Mouse (Mus musculus): ENCODE data around the gene Actg1. TPM values are rescaled to one million over a fixed set of nuclear protein-coding genes. Genes with fewer than 3 reads are reported as not detected.
"Not testable (repeated sequence)": the region's sequence is repeated elsewhere in the genome, so short reads cannot be mapped to it uniquely, and the experiment has no call there.

Gene Actg1
- polyA plus RNA-seq, 1 experiment from 2014 or later: 463 TPM

DNA sequence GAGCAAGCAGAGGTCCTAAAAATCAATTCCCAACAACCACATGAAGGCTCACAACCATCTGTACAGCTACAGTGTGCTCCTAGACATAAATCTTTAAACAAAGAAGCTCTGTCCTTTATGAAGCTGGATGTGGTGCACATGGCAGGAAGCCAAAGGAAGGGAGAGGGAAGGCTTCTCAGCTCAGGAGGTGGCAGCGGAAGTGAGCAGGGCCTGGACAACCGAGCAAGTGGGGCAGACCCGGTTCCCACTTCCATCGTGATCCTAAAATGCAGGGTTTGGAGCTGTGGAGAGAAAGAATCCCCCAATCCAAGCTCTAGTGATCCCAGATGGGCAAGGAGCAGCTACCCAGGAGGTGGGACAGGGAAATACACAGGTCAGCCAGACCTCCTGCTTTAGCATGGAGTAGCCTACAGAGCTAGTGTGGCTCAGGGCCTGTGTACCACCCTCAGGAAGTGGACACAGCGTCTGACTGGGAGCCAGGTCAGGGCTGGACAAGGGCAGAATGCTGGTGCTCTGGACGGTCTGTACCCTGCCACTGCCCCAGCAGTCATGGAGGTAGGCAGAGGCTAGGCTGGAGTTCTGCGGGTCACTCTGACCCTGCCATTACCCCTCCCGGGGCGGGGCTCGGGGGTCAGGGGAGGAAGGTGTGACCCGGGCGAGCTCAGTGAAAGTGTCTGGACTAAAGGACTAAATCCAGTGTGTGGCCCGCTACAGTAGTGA, 4.4 kb upstream of the Actg1 start:
- Histone ChIP-seq H3K9me3 (ENCODE audit: low read length) (no peaks in the 10 kb centered on the region), H3K27me3 (ENCODE audit: insufficient read depth, low read length) (no peaks in the 10 kb centered on the region), H3K4me3 (ENCODE audit: low read depth, low read length) (no peak overlapping the region), H3K4me2 (ENCODE audit: low read depth, low read length) (peak overlapping the region; percentile 71), H3K4me1 (ENCODE audit: insufficient read depth) (peaks cover 65% of the 10 kb centered on the region), H3K9ac (replicated peaks) (peak overlapping the region; percentile 27; the same call in 1 of the 2 replicates), H3K36me3 (replicated peaks; ENCODE audit: insufficient read depth, low read length) (no peaks in the 10 kb centered on the region), H3K27ac (ENCODE audit: low read depth) (peak overlapping the region; percentile 79)
- TF ChIP-seq CTCF (IDR thresholded peaks at IDR 0.05; ENCODE audit: low read depth) (no peak), EP300 (IDR thresholded peaks at IDR 0.05; ENCODE audit: low read depth) (no peak)
- 60% methylated on average over 13 of the region's 13 CpGs for WGBS (ENCODE audit: insufficient replicate concordance)
- DNase-seq (peak; percentile 40), ATAC-seq (no peak)

DNA sequence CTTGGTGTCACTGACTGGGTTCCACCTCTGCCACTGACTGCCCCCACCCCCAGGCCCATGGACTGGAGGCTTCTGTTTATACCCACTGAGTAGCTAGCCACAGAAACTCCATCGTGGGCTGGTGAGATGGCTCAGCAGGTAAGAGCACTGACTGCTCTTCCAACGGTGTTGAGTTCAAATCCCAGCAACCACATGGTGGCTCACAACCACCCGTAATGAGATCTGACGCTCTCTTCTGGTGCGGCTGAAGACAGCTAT, 3.7 kb upstream of the Actg1 start:
- peaks cover 60% of the 10 kb centered on the region for H3K4me1 ChIP-seq (ENCODE audit: insufficient read depth)
- H3K27me3 ChIP-seq (ENCODE audit: insufficient read depth, low read length); DNase-seq; H3K36me3 ChIP-seq (replicated peaks; ENCODE audit: insufficient read depth, low read length); H3K27ac ChIP-seq (ENCODE audit: low read depth); H3K9ac ChIP-seq (replicated peaks); H3K9me3 ChIP-seq (ENCODE audit: low read length); H3K4me2 ChIP-seq (ENCODE audit: low read depth, low read length); ATAC-seq; H3K4me3 ChIP-seq (ENCODE audit: low read depth, low read length): not testable (repeated sequence)
- 83% methylated on average over 5 of the region's 5 CpGs for WGBS (ENCODE audit: insufficient replicate concordance)

DNA sequence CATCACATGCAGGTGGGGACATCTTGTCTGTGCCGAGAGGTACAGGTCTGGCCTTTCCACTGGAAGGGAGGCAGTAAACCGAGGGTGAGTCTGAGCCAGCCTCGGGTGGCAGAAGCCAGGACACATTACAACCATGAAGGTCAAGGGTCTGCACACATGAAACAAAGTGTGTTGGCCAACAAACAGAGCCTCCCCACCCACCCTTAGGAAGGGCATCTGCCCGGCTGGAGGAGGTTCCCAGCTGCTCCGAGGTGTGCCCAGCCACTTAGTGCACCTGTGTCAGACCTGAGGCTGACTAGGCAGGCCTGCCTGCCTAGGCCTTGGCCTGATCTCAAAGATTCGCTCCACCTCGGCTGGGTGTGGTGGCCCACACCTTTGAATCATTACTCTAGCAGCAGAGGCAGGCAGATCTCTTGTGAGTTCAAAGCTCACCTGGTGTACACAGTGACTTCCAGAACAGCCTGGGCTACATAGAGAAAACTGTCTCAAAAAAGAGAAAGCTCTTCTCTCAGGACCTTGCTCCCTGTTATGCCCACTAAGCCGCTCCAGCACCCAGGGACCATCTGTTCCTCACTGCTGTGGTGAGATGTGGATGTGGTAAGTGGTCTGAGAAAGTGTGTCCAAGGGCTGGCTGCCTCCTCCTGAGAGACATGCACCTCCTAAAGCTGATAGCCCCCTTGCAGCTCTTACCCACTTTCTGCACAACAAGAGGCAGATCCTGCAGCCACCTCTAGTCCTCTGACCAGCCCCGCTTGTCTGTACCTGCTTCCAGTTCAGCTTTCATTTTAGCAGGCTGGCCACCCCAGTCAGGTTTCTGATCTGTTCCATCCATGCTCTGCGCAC, 3.1 kb upstream of the Actg1 start:
- no peaks in the 10 kb centered on the region for H3K27me3 ChIP-seq (ENCODE audit: insufficient read depth, low read length)
- WGBS (ENCODE audit: insufficient replicate concordance): 85% methylated on average over 10 of the region's 10 CpGs
- TF ChIP-seq EP300 (IDR thresholded peaks at IDR 0.05; ENCODE audit: low read depth) (no peak), CTCF (IDR thresholded peaks at IDR 0.05; ENCODE audit: low read depth) (no peak)
- DNase-seq (peak; percentile 16), ATAC-seq (no peak)
- peaks cover 60% of the 10 kb centered on the region for H3K4me1 ChIP-seq (ENCODE audit: insufficient read depth)
- peak overlapping the region; percentile 99 for H3K27ac ChIP-seq (ENCODE audit: low read depth)
- H3K36me3 ChIP-seq (replicated peaks; ENCODE audit: insufficient read depth, low read length): peaks cover 3% of the 10 kb centered on the region
- H3K9ac ChIP-seq (replicated peaks): no peak overlapping the region
- H3K4me2 ChIP-seq (ENCODE audit: low read depth, low read length): no peak overlapping the region
- no peaks in the 10 kb centered on the region for H3K9me3 ChIP-seq (ENCODE audit: low read length)
- no peak overlapping the region for H3K4me3 ChIP-seq (ENCODE audit: low read depth, low read length)

- DNase-seq (peak; percentile 26), ATAC-seq (no peak)
- H3K9me3 ChIP-seq (ENCODE audit: low read length): no peaks in the 10 kb centered on the region
- peaks cover 3% of the 10 kb centered on the region for H3K36me3 ChIP-seq (replicated peaks; ENCODE audit: insufficient read depth, low read length)
- 45% methylated on average over 11 of the region's 11 CpGs for WGBS (ENCODE audit: insufficient replicate concordance)
- TF ChIP-seq CTCF (IDR thresholded peaks at IDR 0.05; ENCODE audit: low read depth) (no peak), EP300 (IDR thresholded peaks at IDR 0.05; ENCODE audit: low read depth) (no peak)
- peaks cover 58% of the 10 kb centered on the region for H3K4me1 ChIP-seq (ENCODE audit: insufficient read depth)
- peak overlapping the region; percentile 94 for H3K9ac ChIP-seq (replicated peaks)
- peak overlapping the region; percentile 99 for H3K27ac ChIP-seq (ENCODE audit: low read depth)
- H3K27me3 ChIP-seq (ENCODE audit: insufficient read depth, low read length): no peaks in the 10 kb centered on the region
- H3K4me2 ChIP-seq (ENCODE audit: low read depth, low read length): peak overlapping the region; percentile 99
- H3K4me3 ChIP-seq (ENCODE audit: low read depth, low read length): peak overlapping the region; percentile 80
These were observed 2.4 kb upstream of the Actg1 start for GRCm38 (mm10) chr11:120350711-120351110.

DNA sequence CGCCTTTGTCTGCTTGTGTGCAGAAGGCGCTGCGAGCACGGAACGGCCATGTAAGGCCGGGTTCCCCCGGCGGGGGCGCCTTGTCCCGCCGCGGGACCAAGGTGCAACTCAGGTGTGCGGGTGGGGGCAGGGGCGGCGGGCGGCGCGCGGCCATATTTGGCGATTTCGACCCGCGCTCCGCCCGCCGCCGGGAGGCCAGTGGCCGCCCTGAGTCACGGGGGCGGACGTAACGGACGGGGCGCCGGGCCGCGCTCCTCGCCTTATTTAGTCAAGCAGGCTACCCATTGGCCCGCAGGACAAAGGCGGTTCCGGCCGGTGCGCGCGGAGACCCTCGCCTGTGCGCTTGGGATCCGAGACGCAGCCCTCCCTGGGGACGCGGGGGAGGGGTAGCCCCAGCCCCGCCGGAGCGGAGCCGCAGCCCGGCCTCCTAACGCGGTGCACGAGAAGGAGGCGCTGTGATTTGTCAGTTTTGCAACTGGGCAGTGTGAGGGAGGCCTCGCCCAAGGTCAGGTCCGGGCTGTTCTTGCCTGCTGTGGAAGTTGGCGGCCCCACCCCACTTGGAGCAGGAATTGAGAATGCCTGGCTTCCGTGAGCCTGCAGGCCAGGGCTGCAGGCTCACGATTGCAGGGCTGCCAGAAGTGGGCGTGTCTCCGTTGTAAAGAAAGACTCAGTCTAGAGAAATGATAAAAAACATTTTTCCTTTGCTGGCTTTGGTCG, 1.8 kb upstream of the Actg1 start:
- Histone ChIP-seq H3K27me3 (ENCODE audit: insufficient read depth, low read length) (no peaks in the 10 kb centered on the region), H3K27ac (ENCODE audit: low read depth) (peak overlapping the region; percentile 99), H3K4me1 (ENCODE audit: insufficient read depth) (peaks cover 53% of the 10 kb centered on the region), H3K4me2 (ENCODE audit: low read depth, low read length) (peak overlapping the region; percentile 99), H3K9me3 (ENCODE audit: low read length) (no peaks in the 10 kb centered on the region), H3K9ac (replicated peaks) (peak overlapping the region; percentile 94), H3K36me3 (replicated peaks; ENCODE audit: insufficient read depth, low read length) (peaks cover 7% of the 10 kb centered on the region), H3K4me3 (ENCODE audit: low read depth, low read length) (peak overlapping the region; percentile 80)
- TF ChIP-seq EP300 (IDR thresholded peaks at IDR 0.05; ENCODE audit: low read depth) (0 out of 2 replicates have a peak, but pooled peaks have one; percentile 13), CTCF (IDR thresholded peaks at IDR 0.05; ENCODE audit: low read depth) (no peak)
- 4% methylated on average over 56 of the region's 68 CpGs for WGBS (ENCODE audit: insufficient replicate concordance)
- DNase-seq (peak; percentile 80), ATAC-seq (peak; percentile 28)
